Mouse (Mus musculus) erythroblast, embryonic 14.5 days (primary cell): Measurements from ENCODE around the gene D17H6S53E.

ENCODE experiments used
- GATA1 ChIP-seq: IDR thresholded peaks from 2 replicates; pipeline ENCODE4 v1.6.1; 2012; ENCODE audit warnings: low read length, inconsistent platforms, mixed read lengths
- TAL1 ChIP-seq: IDR thresholded peaks from 3 replicates; pipeline ENCODE4 v1.6.1; 2012; ENCODE audit warnings: low read length, inconsistent platforms, mixed read lengths

DNA sequence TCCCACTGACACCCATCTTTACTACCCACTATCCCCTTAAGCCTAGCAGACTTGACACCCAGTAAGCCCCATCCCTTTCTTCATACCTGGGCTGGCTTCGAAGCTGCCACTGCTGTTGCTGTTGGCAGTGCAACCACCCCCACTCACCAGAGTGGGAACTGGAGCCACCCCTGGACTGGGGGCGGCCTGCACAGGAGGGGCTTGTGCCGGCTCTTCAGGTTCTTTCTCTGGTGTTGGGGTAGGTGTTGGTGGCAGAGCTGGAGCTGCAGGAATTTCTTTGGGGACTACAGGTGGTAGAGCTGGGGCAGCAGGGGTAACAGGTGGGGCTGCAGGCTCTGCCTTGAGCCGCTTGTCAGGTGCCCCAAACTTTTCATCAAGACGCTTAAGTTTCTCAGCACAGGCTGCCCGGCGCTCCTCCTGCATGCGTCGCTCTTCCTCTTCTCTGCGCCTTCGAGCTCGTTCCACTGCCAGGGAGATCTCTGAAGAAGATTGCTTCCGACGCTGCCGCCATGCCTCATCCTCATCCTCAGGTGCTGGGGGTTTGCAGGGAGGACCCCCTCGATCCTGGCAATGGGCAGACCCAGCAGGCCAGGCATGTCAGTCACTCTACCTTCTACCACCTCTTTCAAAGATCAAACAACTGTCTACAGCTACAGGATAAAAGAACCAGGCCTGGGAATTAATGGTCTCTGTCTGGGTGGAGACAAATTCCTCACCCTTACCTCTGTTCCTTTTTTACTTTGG, 32.8 kb downstream of the D17H6S53E start:
- TF ChIP-seq GATA1 (no peak), TAL1 (no peak)
